Mouse (Mus musculus) naive thymus-derived CD4-positive, alpha-beta T cell, adult 5 months (primary cell): ENCODE measurements around the gene Olfr728. TPM values are rescaled to one million over a fixed set of nuclear protein-coding genes. Genes with fewer than 3 reads are reported as not detected.

ENCODE experiments used
- polyA plus RNA-seq: library from polyadenylated mRNA; unstranded; fragments of 100-300 nt; shearing (Covaris generic); gene quantifications from one replicate; pipeline ENCODE4 v1.2.1, GENCODE M21; 2017

The Olfr728 gene
- polyA plus RNA-seq: not detected

DNA sequence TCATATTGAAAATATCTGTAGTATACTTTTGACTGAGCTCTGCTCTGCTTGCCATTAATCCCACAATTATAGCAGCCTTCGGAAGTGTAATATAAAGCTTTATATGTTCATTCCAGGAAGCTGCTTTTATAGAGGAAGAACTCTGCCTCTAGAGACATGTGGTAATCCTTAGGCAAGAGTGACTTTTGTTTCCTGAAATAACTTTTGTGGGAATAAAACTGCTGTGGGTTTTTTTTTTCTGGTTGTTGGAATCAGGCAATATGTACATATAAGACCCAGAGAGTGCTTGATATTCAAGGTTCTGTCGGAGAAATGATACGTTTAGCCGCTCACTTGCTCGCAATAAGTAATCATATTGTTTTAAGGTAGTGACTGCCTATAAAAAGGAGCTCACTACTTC is at the start of gene Olfr728:
Gene Olfr728 (minus strand): TSS at position 101 of the 400 bp plus-strand sequence.

DNA sequence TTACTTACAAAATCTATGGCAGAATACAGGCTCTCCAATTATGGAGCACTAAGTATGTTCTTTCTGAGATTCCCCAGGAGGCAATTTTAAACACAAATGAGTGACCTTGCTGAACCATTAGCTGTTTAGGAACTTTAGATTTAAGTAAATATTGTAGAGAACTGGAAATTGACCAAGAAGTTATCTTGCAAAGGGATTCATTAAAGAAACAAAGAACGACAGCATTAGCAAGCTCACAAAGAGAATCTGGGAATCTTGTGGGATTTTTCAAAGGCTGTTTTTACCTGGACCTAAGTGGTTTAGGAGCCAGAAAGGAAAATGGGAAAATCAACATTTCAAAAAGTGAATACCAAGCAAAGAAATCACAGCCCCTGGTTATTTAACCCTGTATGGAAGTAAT is 45.6 kb upstream of the Olfr728 start, which contains the start of gene Olfr730:
Gene Olfr730 (minus strand): TSS at position 101 of the 400 bp plus-strand sequence.

DNA sequence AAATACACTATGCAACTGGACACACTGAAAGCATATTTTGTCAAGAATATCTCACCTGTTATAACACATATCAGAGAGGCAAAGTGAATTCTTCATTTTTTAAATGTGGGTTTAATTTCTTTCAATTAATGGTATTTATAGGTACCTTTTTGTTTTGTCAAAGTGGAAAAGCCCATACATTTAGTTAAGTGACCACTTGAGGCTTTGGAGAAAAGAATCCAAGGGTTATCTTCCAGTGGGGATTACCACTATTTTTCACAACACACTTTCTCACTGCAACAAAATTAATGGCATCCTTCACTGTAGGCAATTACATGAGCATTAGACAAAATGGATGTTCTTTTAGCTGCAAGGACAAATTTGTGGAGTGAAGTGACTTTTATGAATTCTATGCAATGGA is 10.3 kb upstream of the Olfr728 start, which contains the start of gene Olfr729:
Gene Olfr729 (minus strand): TSS at position 101 of the 400 bp plus-strand sequence.

DNA sequence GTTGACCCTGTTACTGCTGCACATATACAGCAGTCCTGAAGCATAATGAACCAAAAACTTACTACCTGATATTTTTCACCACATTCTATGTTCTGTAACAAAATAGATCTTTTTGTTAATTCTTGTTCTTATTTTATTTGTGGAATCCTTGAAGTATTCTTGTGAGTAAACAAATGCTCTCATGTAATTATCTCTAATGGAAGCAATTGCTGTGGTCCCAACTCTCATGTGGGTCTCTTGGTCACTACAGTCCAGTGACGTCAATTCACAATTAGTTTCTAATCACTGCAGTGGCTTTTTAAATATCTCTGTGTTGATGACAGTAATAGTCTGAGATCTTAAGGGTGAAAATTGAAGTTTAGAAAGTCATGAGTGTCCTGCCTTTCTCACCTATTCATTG is 19.6 kb downstream of the Olfr728 start, which contains the start of gene Olfr727:
Gene Olfr727 (plus strand): TSS at position 301 of the 400 bp plus-strand sequence.

DNA sequence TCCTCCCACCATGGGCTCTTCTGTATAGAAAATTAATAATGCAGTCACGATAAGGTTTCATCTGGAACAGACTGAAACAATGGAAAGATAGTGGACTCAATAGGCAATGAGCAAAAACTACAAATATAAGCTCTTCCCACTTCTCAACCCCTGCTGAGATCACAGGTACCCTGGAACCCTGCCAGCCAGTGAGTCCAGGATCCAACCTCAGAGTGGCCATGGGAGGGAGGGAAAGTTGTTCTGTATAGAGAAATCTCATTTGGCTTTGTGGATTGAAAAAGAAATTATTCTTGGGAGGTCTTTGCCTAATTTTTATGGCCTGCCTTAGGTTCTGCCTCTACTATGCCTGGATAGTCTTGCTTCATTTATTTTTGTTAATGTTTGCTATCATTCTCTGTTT is 51.6 kb downstream of the Olfr728 start, which contains the start of gene Olfr726:
Gene Olfr726 (minus strand): TSS at position 101 of the 400 bp plus-strand sequence.

Other genes with a start within 250 kb of the Olfr728 start
- not detected for gene Olfr722, start 240.7 kb downstream of the Olfr728 start, polyA plus RNA-seq
- gene Olfr723, start 210.9 kb downstream of the Olfr728 start, polyA plus RNA-seq: not detected
- gene Olfr724, start 179.4 kb downstream of the Olfr728 start, polyA plus RNA-seq: not detected
- not detected for gene Olfr725, start 102.3 kb downstream of the Olfr728 start, polyA plus RNA-seq
- gene Olfr726, start 51.7 kb downstream of the Olfr728 start, polyA plus RNA-seq: not detected
- gene Olfr727, start 19.5 kb downstream of the Olfr728 start, polyA plus RNA-seq: 0.30 TPM
- 0.30 TPM for gene Olfr729, start 10.2 kb upstream of the Olfr728 start, polyA plus RNA-seq
- not detected for gene Olfr730, start 45.5 kb upstream of the Olfr728 start, polyA plus RNA-seq
- 0.06 TPM for gene Olfr731, start 99.2 kb upstream of the Olfr728 start, polyA plus RNA-seq
- not detected for gene Olfr732, start 141.5 kb upstream of the Olfr728 start, polyA plus RNA-seq
- gene Olfr733, start 158.8 kb upstream of the Olfr728 start, polyA plus RNA-seq: not detected
- gene Olfr734, start 184.1 kb upstream of the Olfr728 start, polyA plus RNA-seq: not detected
- gene Olfr735, start 206.2 kb upstream of the Olfr728 start, polyA plus RNA-seq: not detected
- gene Tlr11, start 215.2 kb upstream of the Olfr728 start, polyA plus RNA-seq: not detected
- gene Olfr736, start 238.5 kb upstream of the Olfr728 start, polyA plus RNA-seq: not detected